Mouse (Mus musculus): ENCODE results near the gene Hsd11b1.

GRCm38 (mm10) chr1:193272916-193273601, 9.2 kb upstream of the Hsd11b1 start, which contains the start of gene G0s2:
- TF ChIP-seq CTCF (IDR thresholded peaks at IDR 0.05; ENCODE audit: low read depth, low read length) (peak; percentile 37), POLR2A (IDR thresholded peaks at IDR 0.05; ENCODE audit: insufficient read depth, low read length) (no peak)

Data from ES-Bruce4 (cell line).